Mouse (Mus musculus) stomach, postnatal 0 days (tissue): ENCODE results near the gene P3h4.

Experiments
- CTCF ChIP-seq: IDR thresholded peaks from 2 replicates; pipeline ENCODE4 v1.5.1; 2016; ENCODE audit warnings: antibody characterized with exemption, low read depth, mild to moderate bottlenecking, moderate library complexity
- EP300 ChIP-seq: optimal IDR thresholded peaks from 2 replicates; pipeline ENCODE3; 2016; ENCODE audit warnings: antibody characterized with exemption

GRCm38 (mm10) chr11:100399320-100399719 is 15.3 kb downstream of the P3h4 start:
- TF ChIP-seq CTCF (no peak), EP300 (no peak)
